Mouse (Mus musculus) lung, postnatal 0 days (tissue): Measurements from ENCODE around the gene Srd5a1. TPM values are rescaled to one million over a fixed set of nuclear protein-coding genes. Genes with fewer than 3 reads are reported as not detected.
A peak's percentile ranks its signal among the peaks of the same experiment; 100 is the strongest.
"Not testable (repeated sequence)": the region's sequence is repeated elsewhere in the genome, so short reads cannot be mapped to it uniquely, and the experiment has no call there.

Source experiments
- ATAC-seq: fragments of 200-750 bp; cut with Nextera tagmentation; 2 replicates; pipeline ENCODE4 v1.8.0; 2017; ENCODE audit warnings: moderate library complexity
- DNase-seq: peaks from one replicate; pipeline ENCODE4 v3.0.0-alpha.2; 2016; ENCODE audit warnings: low spot score
- H3K27ac ChIP-seq: fragments of 300-500 bp; sonication (generic); 2 replicates; pipeline ENCODE4 v1.5.1; 2014; ENCODE audit warnings: antibody characterized with exemption, mild to moderate bottlenecking, low read length, mixed read lengths
- H3K27me3 ChIP-seq: fragments of 300-500 bp; sonication (generic); replicated peaks from 2 replicates; pipeline ENCODE4 v1.6.1; 2014; ENCODE audit warnings: low read length, mixed read lengths; ENCODE audit not compliant: insufficient read depth
- H3K36me3 ChIP-seq: fragments of 300-500 bp; sonication (generic); 2 replicates; pipeline ENCODE4 v1.6.1; 2014; ENCODE audit warnings: low read length, mixed read lengths; ENCODE audit not compliant: insufficient read depth
- H3K4me1 ChIP-seq: fragments of 300-500 bp; sonication (generic); 2 replicates; pipeline ENCODE4 v1.6.1; 2014; ENCODE audit warnings: antibody characterized with exemption, low read depth, low read length, mixed read lengths; ENCODE audit not compliant: insufficient read depth
- H3K4me2 ChIP-seq: fragments of 300-500 bp; sonication (generic); replicated peaks from 2 replicates; pipeline ENCODE4 v1.6.1; 2014; ENCODE audit warnings: low read depth, mild to moderate bottlenecking, low read length, moderate library complexity, mixed read lengths
- H3K4me3 ChIP-seq: fragments of 300-500 bp; sonication (generic); 2 replicates; pipeline ENCODE4 v1.5.1; 2014; ENCODE audit warnings: low read depth, low read length
- H3K9ac ChIP-seq: fragments of 300-500 bp; sonication (generic); replicated peaks from 2 replicates; pipeline ENCODE4 v1.6.1; 2014; ENCODE audit warnings: low read depth, mild to moderate bottlenecking
- H3K9me3 ChIP-seq: fragments of 300-500 bp; sonication (generic); 2 replicates; pipeline ENCODE4 v1.6.1; 2016; ENCODE audit warnings: low read length, mixed read lengths
- CTCF ChIP-seq: IDR thresholded peaks from 2 replicates; pipeline ENCODE4 v1.5.1; 2016; ENCODE audit warnings: antibody characterized with exemption, mild to moderate bottlenecking
- EP300 ChIP-seq: IDR thresholded peaks from 2 replicates; pipeline ENCODE4 v1.6.1; 2016; ENCODE audit warnings: antibody characterized with exemption, mild to moderate bottlenecking, control low read depth
- WGBS: fragments of 180-500 bp; shearing (Covaris S2); extraction: QIAGEN DNeasy Blood & Tissue Kit; methylation state at CpG from one replicate; pipeline ENCODE4 v1.1.7; 2014; 5-methylcytosine and 5-hydroxymethylcytosine counted together
- polyA plus RNA-seq: library from polyadenylated mRNA; unstranded; fragments of >200 nt; fragmentation: Nextera tagmentation; extraction: Ambion mirVana; gene quantifications from 2 replicates; pipeline ENCODE4 v1.2.1, GENCODE M21; 2015

The Srd5a1 gene
- polyA plus RNA-seq, 1 experiment from 2014 or later, result 5.0 TPM

- H3K9ac ChIP-seq, result no peak overlapping the region
- no peaks in the 10 kb centered on the region for H3K36me3 ChIP-seq
- H3K9me3 ChIP-seq, result no peaks in the 10 kb centered on the region
- ATAC-seq (no peak), DNase-seq (no peak)
- H3K4me2 ChIP-seq, result no peak overlapping the region
- no peak overlapping the region for H3K4me3 ChIP-seq
- H3K27me3 ChIP-seq, result no peaks in the 10 kb centered on the region
- no peaks in the 10 kb centered on the region for H3K4me1 ChIP-seq
- H3K27ac ChIP-seq, result no peak overlapping the region
- 48% methylated on average over 8 of the region's 8 CpGs for WGBS
- TF ChIP-seq CTCF (no peak), EP300 (no peak)
These were observed 2.5 kb downstream of the Srd5a1 start for GRCm38 (mm10) chr13:69608734-69609133.

DNA sequence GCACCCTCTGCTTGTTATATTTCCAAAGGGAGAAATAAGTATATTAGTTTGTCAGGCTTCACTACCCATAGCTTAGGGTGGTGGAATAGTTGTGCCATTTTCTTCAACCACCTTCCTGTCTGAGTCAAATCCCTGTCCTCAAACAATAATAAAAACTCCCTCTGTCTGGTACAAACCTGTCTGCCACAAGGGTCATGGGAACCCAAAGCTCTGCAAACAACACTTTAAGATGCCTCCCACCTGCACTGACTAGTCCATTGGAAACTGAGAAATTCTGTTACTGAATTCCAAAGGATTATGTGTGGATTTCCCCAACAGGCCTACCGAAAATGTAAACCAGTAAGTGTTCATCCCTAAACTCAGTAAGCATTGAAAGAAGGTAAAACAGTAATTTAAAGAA, 6.6 kb downstream of the Srd5a1 start:
- Histone ChIP-seq H3K36me3 (no peaks in the 10 kb centered on the region), H3K27me3 (no peaks in the 10 kb centered on the region), H3K9ac (no peak overlapping the region), H3K4me3 (no peak overlapping the region), H3K4me2 (no peak overlapping the region), H3K4me1 (no peaks in the 10 kb centered on the region), H3K27ac (no peak overlapping the region), H3K9me3 (no peaks in the 10 kb centered on the region)
- TF ChIP-seq CTCF, result no peak
- TF ChIP-seq EP300, result no peak
- DNase-seq (no peak), ATAC-seq (no peak)
- 64% methylated on average over 1 of the region's 1 CpGs for WGBS

- Histone ChIP-seq H3K27ac (no peak overlapping the region), H3K4me3 (no peak overlapping the region), H3K27me3 (no peaks in the 10 kb centered on the region), H3K9me3 (no peaks in the 10 kb centered on the region), H3K4me1 (no peaks in the 10 kb centered on the region), H3K9ac (no peak overlapping the region), H3K4me2 (no peak overlapping the region), H3K36me3 (no peaks in the 10 kb centered on the region)
- DNase-seq, result no peak
- TF ChIP-seq CTCF (no peak), EP300 (no peak)
- WGBS, result 78% methylated on average over 5 of the region's 5 CpGs
- ATAC-seq, result no peak
These were observed 9.9 kb downstream of the Srd5a1 start for GRCm38 (mm10) chr13:69601321-69601720.

GRCm38 (mm10) chr13:69600863-69601262, 10.4 kb downstream of the Srd5a1 start:
- H3K27ac ChIP-seq, ATAC-seq, H3K4me1 ChIP-seq, H3K9ac ChIP-seq, H3K36me3 ChIP-seq, H3K9me3 ChIP-seq, H3K27me3 ChIP-seq, H3K4me3 ChIP-seq, DNase-seq, H3K4me2 ChIP-seq: not testable (repeated sequence)
- WGBS, result 90% methylated on average over 5 of the region's 5 CpGs

DNA sequence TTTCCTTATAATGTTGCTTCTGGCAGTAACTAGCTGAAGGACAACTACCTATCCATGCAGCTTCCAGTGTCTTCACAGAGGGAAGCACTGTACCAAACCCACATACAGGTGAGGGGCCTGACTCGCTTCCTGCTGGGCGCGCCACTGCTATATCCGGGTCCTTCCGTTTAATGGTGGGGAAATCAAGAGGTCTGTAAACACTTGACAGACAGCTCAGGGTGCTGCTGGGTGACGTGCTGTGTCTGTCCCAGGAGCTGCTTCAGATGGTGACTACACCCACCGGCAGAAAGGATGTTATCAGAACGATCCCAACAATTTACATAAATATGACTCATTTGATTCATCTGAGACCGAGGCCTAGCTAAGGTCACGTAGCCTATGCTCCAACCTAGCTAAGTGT, 12.4 kb downstream of the Srd5a1 start:
- Histone ChIP-seq H3K4me3 (no peak overlapping the region), H3K36me3 (no peaks in the 10 kb centered on the region), H3K27ac (no peak overlapping the region), H3K4me1 (no peaks in the 10 kb centered on the region), H3K9me3 (no peaks in the 10 kb centered on the region), H3K27me3 (no peaks in the 10 kb centered on the region), H3K9ac (no peak overlapping the region), H3K4me2 (no peak overlapping the region)
- DNase-seq, result no peak
- WGBS, result 56% methylated on average over 10 of the region's 10 CpGs
- TF ChIP-seq EP300, result no peak
- TF ChIP-seq CTCF, result no peak
- ATAC-seq, result peak; percentile 62; the same call in 1 of the 2 replicates

DNA sequence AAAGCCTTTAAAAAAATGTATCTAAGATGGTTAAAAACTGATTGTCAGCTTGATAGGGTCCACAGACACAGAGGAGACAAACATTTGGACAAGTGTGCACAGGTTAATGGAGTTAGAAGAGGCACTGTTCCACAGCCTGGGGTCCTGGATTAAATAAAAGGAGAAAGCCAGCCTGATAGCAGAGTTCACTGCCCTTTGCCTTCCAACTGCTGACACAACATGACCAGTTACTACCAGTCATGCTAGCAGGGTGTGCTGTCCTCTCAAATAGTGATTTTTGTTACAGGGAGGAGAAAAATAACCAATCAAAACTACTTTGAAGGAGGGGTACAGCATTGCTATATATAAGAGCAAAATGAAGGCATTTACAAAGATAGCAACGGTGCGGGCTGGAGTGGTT, 14.7 kb downstream of the Srd5a1 start:
- Histone ChIP-seq H3K27ac (no peak overlapping the region), H3K9me3 (no peaks in the 10 kb centered on the region), H3K4me1 (no peaks in the 10 kb centered on the region), H3K27me3 (no peaks in the 10 kb centered on the region), H3K4me2 (no peak overlapping the region), H3K36me3 (no peaks in the 10 kb centered on the region), H3K9ac (no peak overlapping the region), H3K4me3 (no peak overlapping the region)
- WGBS, result 95% methylated on average over 2 of the region's 2 CpGs
- DNase-seq, result no peak
- no peak for ATAC-seq
- TF ChIP-seq CTCF, result no peak
- no peak for TF ChIP-seq EP300

GRCm38 (mm10) chr13:69595911-69596310, 15.3 kb downstream of the Srd5a1 start:
- WGBS, result 90% methylated on average over 6 of the region's 6 CpGs
- Histone ChIP-seq H3K9ac (no peak overlapping the region), H3K4me3 (no peak overlapping the region), H3K27ac (no peak overlapping the region), H3K4me1 (no peaks in the 10 kb centered on the region), H3K27me3 (no peaks in the 10 kb centered on the region), H3K36me3 (no peaks in the 10 kb centered on the region), H3K4me2 (no peak overlapping the region), H3K9me3 (no peaks in the 10 kb centered on the region)
- TF ChIP-seq CTCF, result no peak
- TF ChIP-seq EP300, result no peak
- ATAC-seq (no peak), DNase-seq (no peak)
